In the genomic region with DNA sequence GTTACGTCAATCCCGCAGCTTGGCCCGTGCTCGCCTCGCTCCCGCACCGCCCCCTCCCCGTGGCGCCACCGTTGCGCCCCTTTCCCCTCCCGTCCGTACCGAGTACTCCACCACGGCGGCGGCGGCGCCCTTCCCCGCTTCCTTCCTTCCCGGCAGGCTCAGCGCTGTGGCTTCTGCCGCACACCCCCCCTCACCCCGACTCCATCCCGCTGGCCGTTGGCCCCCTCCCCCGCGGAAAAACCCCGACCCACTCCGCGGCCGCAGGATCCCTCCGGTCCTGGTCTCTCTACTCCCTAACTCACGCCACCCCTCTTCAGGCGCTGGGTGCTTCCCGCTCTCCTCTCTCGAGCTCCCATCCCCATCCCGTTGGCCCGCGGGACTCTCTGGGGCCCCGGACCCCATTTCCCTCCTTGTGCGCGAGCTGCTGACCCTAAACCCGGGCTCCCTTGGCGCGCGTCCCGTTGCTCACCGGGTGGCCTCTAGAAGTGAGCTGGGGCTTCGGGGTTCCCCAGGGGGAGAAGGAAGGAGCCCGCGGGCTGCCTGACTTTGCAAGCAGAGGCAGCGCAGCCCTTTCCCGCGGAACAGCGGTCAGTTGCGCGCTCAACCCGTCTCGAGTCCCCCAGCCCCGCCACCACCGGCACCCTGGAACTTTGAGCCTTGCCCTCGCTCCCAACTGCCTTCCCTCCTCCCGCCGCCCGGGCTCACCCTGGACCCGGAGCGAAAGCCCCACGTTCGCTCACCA, we compare ENCODE assay signal across 8 mouse cellular contexts. TPM values are rescaled to one million over a fixed set of nuclear protein-coding genes. Genes with fewer than 3 reads are reported as not detected.
DNase-seq lines count a peak whose midpoint lies in the region; ATAC-seq and TF ChIP-seq lines count a peak whose summit lies in the region.

No protein-coding gene starts in this region.

- no peak for DNase-seq in lung, postnatal 14 days
- DNase-seq in cerebellum, postnatal 25 days, result peak; percentile 52 to 79
- DNase-seq in gastrocnemius, postnatal 14 days, result peak; percentile 30
- DNase-seq in limb, embryonic 14.5 days (ENCODE audit: low spot score), result peak; percentile 15
- no peak for DNase-seq in c-Kit-positive CD71-positive TER-119-positive erythroid progenitor cells, embryonic 14.5 days (ENCODE audit: low spot score)

- peak overlapping the region; percentile 51 for H3K4me3 ChIP-seq in lung, embryonic 15.5 days
- peak overlapping the region; percentile 48 for H3K4me3 ChIP-seq in intestine, postnatal 0 days (ENCODE audit: low read depth, low read length)
- H3K4me3 ChIP-seq in limb, embryonic 14.5 days (replicated peaks; ENCODE audit: low read length), result peak overlapping the region; percentile 54
- H3K4me3 ChIP-seq in neural tube, embryonic 13.5 days, result peak overlapping the region; percentile 52

- H3K9ac ChIP-seq in lung, embryonic 15.5 days, result peak overlapping the region; percentile 40
- H3K9ac ChIP-seq in intestine, postnatal 0 days (ENCODE audit: low read depth, low read length), result no peak overlapping the region
- peak overlapping the region; percentile 65 for H3K9ac ChIP-seq in limb, embryonic 14.5 days (ENCODE audit: low read depth, low read length, severe bottlenecking)
- H3K9ac ChIP-seq in neural tube, embryonic 13.5 days, result peak overlapping the region; percentile 68

- no peaks in the 10 kb centered on the region for H3K36me3 ChIP-seq in lung, embryonic 15.5 days
- no peaks in the 10 kb centered on the region for H3K36me3 ChIP-seq in intestine, postnatal 0 days (ENCODE audit: control insufficient read depth, insufficient read depth)
- H3K36me3 ChIP-seq in limb, embryonic 14.5 days (ENCODE audit: control insufficient read depth, insufficient read depth, low read length), result no peaks in the 10 kb centered on the region
- H3K36me3 ChIP-seq in neural tube, embryonic 13.5 days, result no peaks in the 10 kb centered on the region

- intact Hi-C loops in gastrocnemius, postnatal 14 days (cut with DNase I; ENCODE audit: low total_unique reads), result no loop called here

- no peak overlapping the region for H3K27ac ChIP-seq in lung, embryonic 15.5 days
- no peak overlapping the region for H3K27ac ChIP-seq in intestine, postnatal 0 days (ENCODE audit: low read depth, low read length)
- H3K27ac ChIP-seq in limb, embryonic 14.5 days (replicated peaks; ENCODE audit: low read depth, low read length), result peak overlapping the region; percentile 26; the same call in 1 of the 2 replicates
- H3K27ac ChIP-seq in neural tube, embryonic 13.5 days (replicated peaks), result peak overlapping the region; percentile 54; the same call in 1 of the 2 replicates

- peaks cover 21% of the 10 kb centered on the region for H3K27me3 ChIP-seq in lung, embryonic 15.5 days
- peaks cover 27% of the 10 kb centered on the region for H3K27me3 ChIP-seq in intestine, postnatal 0 days (replicated peaks; ENCODE audit: control insufficient read depth, insufficient read depth, low read length)
- H3K27me3 ChIP-seq in limb, embryonic 14.5 days (ENCODE audit: control insufficient read depth, insufficient read depth, low read length), result 0 out of 2 replicates have a peak, but pooled peaks cover 8% of the 10 kb centered on the region
- peaks cover 33% of the 10 kb centered on the region for H3K27me3 ChIP-seq in neural tube, embryonic 13.5 days

- ATAC-seq in lung, embryonic 15.5 days (ENCODE audit: borderline replicate concordance, extremely low read depth, low FRiP score, low TSS enrichment), result peak; percentile 73
- ATAC-seq in intestine, postnatal 0 days, result no peak
- peak; percentile 83; the same call in 1 of the 2 replicates for ATAC-seq in limb, embryonic 14.5 days (ENCODE audit: low FRiP score, low read depth)
- ATAC-seq in neural tube, embryonic 13.5 days (ENCODE audit: low read depth), result peak; percentile 91

- no peak for TF ChIP-seq POLR2A in limb, embryonic 14.5 days (IDR thresholded peaks at IDR 0.05; ENCODE audit: borderline replicate concordance, extremely low read depth, insufficient read depth, insufficient read length)

- no peak for TF ChIP-seq CTCF in intestine, postnatal 0 days (IDR thresholded peaks at IDR 0.05; ENCODE audit: low read depth)

- H3K9me3 ChIP-seq in lung, embryonic 15.5 days, result no peaks in the 10 kb centered on the region
- no peaks in the 10 kb centered on the region for H3K9me3 ChIP-seq in intestine, postnatal 0 days (ENCODE audit: control insufficient read depth)
- H3K9me3 ChIP-seq in limb, embryonic 14.5 days (ENCODE audit: control insufficient read depth, low read length), result no peaks in the 10 kb centered on the region
- H3K9me3 ChIP-seq in neural tube, embryonic 13.5 days, result no peaks in the 10 kb centered on the region

- 14% methylated on average over 51 of the region's 70 CpGs for WGBS in lung, embryonic 15.5 days
- 21% methylated on average over 49 of the region's 70 CpGs for WGBS in intestine, postnatal 0 days
- WGBS in limb, embryonic 14.5 days, result 28% methylated on average over 42 of the region's 70 CpGs
- WGBS in neural tube, embryonic 13.5 days, result 21% methylated on average over 54 of the region's 70 CpGs

- no peaks in the 10 kb centered on the region for H3K4me1 ChIP-seq in lung, embryonic 15.5 days
- no peaks in the 10 kb centered on the region for H3K4me1 ChIP-seq in intestine, postnatal 0 days (replicated peaks; ENCODE audit: control insufficient read depth, insufficient read depth, low read length)
- 0 out of 2 replicates have a peak, but pooled peaks cover 3% of the 10 kb centered on the region for H3K4me1 ChIP-seq in limb, embryonic 14.5 days (ENCODE audit: control insufficient read depth, insufficient read depth, low read length)
- no peaks in the 10 kb centered on the region for H3K4me1 ChIP-seq in neural tube, embryonic 13.5 days (replicated peaks)

- peak overlapping the region; percentile 93 for H3K4me2 ChIP-seq in lung, embryonic 15.5 days
- peak overlapping the region; percentile 74 for H3K4me2 ChIP-seq in intestine, postnatal 0 days (replicated peaks; ENCODE audit: low read depth)
- peak overlapping the region; percentile 77 for H3K4me2 ChIP-seq in limb, embryonic 14.5 days (replicated peaks; ENCODE audit: low read depth, low read length, severe bottlenecking)
- H3K4me2 ChIP-seq in neural tube, embryonic 13.5 days, result peak overlapping the region; percentile 77

RNA-seq across cellular contexts. Expression of a gene that starts 1.1 kb away (rescaled TPM):
- 12.5 and 12.8 TPM in 2 replicates for polyA plus RNA-seq in lung, embryonic 15.5 days (2015; fragmentation: Nextera tagmentation; extraction: Ambion mirVana)
- 10 to 100 TPM; 11.7 to 20.9 TPM for total RNA-seq in gastrocnemius, postnatal 14 days (2021)
- 0.82 and 0.89 TPM in 2 replicates for polyA plus RNA-seq in intestine, postnatal 0 days (2015; fragmentation: Nextera tagmentation; extraction: Ambion mirVana)
- 19.3 and 27.7 TPM in 2 replicates for polyA plus RNA-seq in limb, embryonic 14.5 days (2012; rRNA removed)
- polyA plus RNA-seq in limb, embryonic 14.5 days (2014; fragmentation: Nextera tagmentation; extraction: Ambion mirVana), result 27.0 and 29.7 TPM in 2 replicates
- 14.0 and 18.2 TPM in 2 replicates for polyA plus RNA-seq in neural tube, embryonic 13.5 days (2015; fragmentation: Nextera tagmentation; extraction: Ambion mirVana)

Comparison
In these comparisons a context has a peak if more than half of its experiments do, and no peak if none do; other contexts are left out.
1. H3K27ac ChIP-seq: peak in limb, embryonic 14.5 days (single experiment) and neural tube, embryonic 13.5 days (single experiment); none in lung, embryonic 15.5 days (single experiment) and intestine, postnatal 0 days (single experiment).
2. DNase-seq: peak in cerebellum, postnatal 25 days (2 of 2), gastrocnemius, postnatal 14 days (single experiment) and limb, embryonic 14.5 days (single experiment); none in lung, postnatal 14 days (single experiment) and c-Kit-positive CD71-positive TER-119-positive erythroid progenitor cells, embryonic 14.5 days (single experiment).
3. Peak in every context shown above with its lines, with median percentiles within 50 percentile points of each other: H3K4me2 ChIP-seq and H3K4me3 ChIP-seq.